In genomic region chr10:13963908-13964500, GRCm38 (mm10) we compare ENCODE assay signal across 9 mouse cellular contexts. TPM values are rescaled to one million over a fixed set of nuclear protein-coding genes. Genes with fewer than 3 reads are reported as not detected.
DNase-seq lines count a peak whose midpoint lies in the region; ATAC-seq and TF ChIP-seq lines count a peak whose summit lies in the region.
"Had no signal": no experiment of that assay in that cellular context is flagged by ENCODE, and none has a peak within 500 bp of the region (broad histone marks: within the 10 kb centered on the region; RNA-seq: fewer than 3 reads in every experiment).

No protein-coding gene starts in this region.

- H3K27me3 ChIP-seq in liver, embryonic 12.5 days (replicated peaks): peaks cover 77% of the 10 kb centered on the region

- no peaks in the 10 kb centered on the region for H3K9me3 ChIP-seq in liver, embryonic 12.5 days (replicated peaks)

- no peak for DNase-seq in gastrocnemius, adult 2 months
- no peak for DNase-seq in gastrocnemius, postnatal 14 days
- peak; percentile 10 for DNase-seq in thymus, postnatal 0 days (ENCODE audit: low spot score)
- no peak for DNase-seq in thymus, postnatal 36 days
- no peak for DNase-seq in right cerebral cortex, postnatal 36 days (ENCODE audit: low spot score in 2 of 2)
- DNase-seq in adrenal gland, postnatal 25 days: no peak

- H3K27ac ChIP-seq in gastrocnemius, adult 2 months: peak overlapping the region; percentile 99
- H3K27ac ChIP-seq in liver, embryonic 12.5 days: no peak overlapping the region

- intact Hi-C loops in gastrocnemius, adult 2 months (cut with DNase I): no loop called here
- intact Hi-C loops in gastrocnemius, postnatal 14 days (cut with DNase I; ENCODE audit: low total_unique reads): loop anchor here (10.0 kb wide), 1 partner anchor 231 kb away; no protein-coding TSS in a partner anchor

- H3K4me1 ChIP-seq in liver, embryonic 12.5 days: peaks cover 31% of the 10 kb centered on the region

- peak overlapping the region; percentile 85 for H3K4me2 ChIP-seq in liver, embryonic 12.5 days

- 9% methylated on average over 8 of the region's 8 CpGs for WGBS in liver, embryonic 12.5 days (ENCODE audit: insufficient replicate concordance)

- H3K4me3 ChIP-seq in gastrocnemius, adult 2 months: peak overlapping the region; percentile 95
- peak overlapping the region; percentile 62 for H3K4me3 ChIP-seq in liver, embryonic 12.5 days

- TF ChIP-seq CTCF in gastrocnemius, adult 2 months (IDR thresholded peaks at IDR 0.05): no peak

- no peak overlapping the region for H3K9ac ChIP-seq in liver, embryonic 12.5 days

- H3K36me3 ChIP-seq in liver, embryonic 12.5 days: no peaks in the 10 kb centered on the region
- H3K36me3 ChIP-seq: G1E had no signal

- no peak for ATAC-seq in liver, embryonic 12.5 days
- ATAC-seq in megakaryocyte-erythroid progenitor cell, adult 5-6 weeks (replicated peaks; ENCODE audit: low FRiP score, low TSS enrichment, poor library complexity, severe bottlenecking): no peak

RNA-seq across cellular contexts. Expression of gene Hivep2, which starts 1.9 kb away (rescaled TPM):
- 10 to 100 TPM; 40.5 to 42.0 TPM for total RNA-seq in gastrocnemius, adult 2 months (2021)
- 10 to 100 TPM; 43.3 to 46.8 TPM for total RNA-seq in gastrocnemius, postnatal 14 days (2021)
- 13.1 and 14.5 TPM in 2 replicates for polyA plus RNA-seq in thymus, postnatal 0 days (2015; fragmentation: Nextera tagmentation; extraction: Ambion mirVana)
- 0.81 and 1.0 TPM in 2 replicates for polyA plus RNA-seq in liver, embryonic 12.5 days (2016; fragmentation: Nextera tagmentation; extraction: Ambion mirVana)
- 2.8 and 3.7 TPM in 2 replicates for total RNA-seq in megakaryocyte-erythroid progenitor cell, adult 5-6 weeks (2014; fragmentation: Nextera tagmentation)
- total RNA-seq in megakaryocyte-erythroid progenitor cell, adult 5-6 weeks (2017): 0.46 and 0.94 TPM in 2 replicates
- 34.0 and 41.7 TPM in 2 replicates for total RNA-seq in adrenal gland, postnatal 25 days (2021)
- polyA plus RNA-seq: G1E had no signal
